Mouse (Mus musculus) monocyte, adult 59 days (primary cell): Measurements from ENCODE around the gene Nes. TPM values are rescaled to one million over a fixed set of nuclear protein-coding genes. Genes with fewer than 3 reads are reported as not detected.

Source experiments
- total RNA-seq, 2 experiments: library from RNA; stranded (reverse); gene quantifications; one replicate each; pipeline ENCODE4 v1.2.4; 2023

Gene Nes
- total RNA-seq: under 1 TPM; 0.16 to 0.18 TPM

DNA sequence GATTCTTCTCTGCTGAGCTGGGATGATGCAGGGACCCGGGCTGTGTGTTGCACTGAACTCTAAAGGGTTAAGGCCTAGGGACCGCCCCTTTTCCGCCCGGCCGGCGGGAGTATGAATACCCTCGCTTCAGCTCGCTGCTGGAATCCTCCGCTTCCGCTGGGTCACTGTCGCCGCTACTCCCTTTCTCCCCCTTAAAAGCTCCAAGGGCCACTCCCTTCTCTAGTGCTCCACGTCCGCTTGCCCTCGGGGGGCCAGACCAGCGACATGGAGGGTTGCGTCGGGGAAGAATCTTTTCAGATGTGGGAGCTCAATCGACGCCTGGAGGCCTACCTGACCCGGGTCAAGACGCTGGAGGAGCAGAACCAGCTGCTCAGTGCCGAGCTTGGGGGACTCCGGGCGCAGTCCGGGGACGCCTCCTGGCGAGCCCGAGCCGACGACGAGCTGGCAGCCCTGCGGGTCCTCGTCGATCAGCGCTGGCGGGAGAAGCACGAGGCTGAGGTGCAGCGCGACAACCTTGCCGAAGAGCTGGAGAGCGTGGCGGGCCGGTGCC is at the start of gene Nes:
Gene Nes, plus strand, starts transcription at position 140 of the 550 bp plus-strand sequence.

DNA sequence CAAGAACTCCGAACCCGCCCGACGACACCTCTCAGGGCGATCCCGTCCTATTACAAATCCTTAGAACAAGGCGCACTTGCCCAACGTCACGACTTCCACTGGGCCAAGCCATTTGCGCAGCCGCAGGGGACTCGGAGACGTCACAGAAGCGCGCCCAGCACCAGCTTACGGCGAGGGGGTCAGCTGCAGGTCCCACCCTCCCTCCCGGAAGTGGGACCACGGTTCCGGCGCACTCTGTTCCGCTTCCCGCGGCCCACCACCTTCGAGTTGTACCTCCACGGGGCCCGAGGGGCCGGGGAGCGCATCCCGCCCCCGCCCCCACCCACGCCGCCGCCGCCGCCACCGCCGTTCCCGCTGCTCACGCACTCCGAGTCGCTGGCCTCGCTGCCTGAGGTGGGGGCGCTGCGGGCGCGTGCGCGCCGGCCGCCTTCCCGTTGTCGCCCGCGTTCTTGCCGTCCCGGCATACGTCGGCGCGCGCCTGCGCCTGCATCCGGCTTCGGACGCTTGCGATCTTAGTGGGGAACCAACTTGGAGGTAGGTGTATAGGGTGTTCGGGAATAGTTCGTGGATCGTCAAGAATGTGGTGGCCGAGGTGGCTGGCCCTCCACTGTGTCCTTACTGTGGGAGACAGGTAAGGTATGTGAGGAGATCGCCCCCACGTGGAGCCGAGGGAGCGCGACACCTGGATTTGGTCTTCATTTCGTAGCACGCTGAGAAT is 40.6 kb upstream of the Nes start, which contains the start of the genes Isg20l2 and Rrnad1:
Gene Isg20l2, plus strand, starts transcription at position 237 of the 718 bp plus-strand sequence.
Gene Rrnad1, minus strand, starts transcription at position 640 of the 718 bp plus-strand sequence.

DNA sequence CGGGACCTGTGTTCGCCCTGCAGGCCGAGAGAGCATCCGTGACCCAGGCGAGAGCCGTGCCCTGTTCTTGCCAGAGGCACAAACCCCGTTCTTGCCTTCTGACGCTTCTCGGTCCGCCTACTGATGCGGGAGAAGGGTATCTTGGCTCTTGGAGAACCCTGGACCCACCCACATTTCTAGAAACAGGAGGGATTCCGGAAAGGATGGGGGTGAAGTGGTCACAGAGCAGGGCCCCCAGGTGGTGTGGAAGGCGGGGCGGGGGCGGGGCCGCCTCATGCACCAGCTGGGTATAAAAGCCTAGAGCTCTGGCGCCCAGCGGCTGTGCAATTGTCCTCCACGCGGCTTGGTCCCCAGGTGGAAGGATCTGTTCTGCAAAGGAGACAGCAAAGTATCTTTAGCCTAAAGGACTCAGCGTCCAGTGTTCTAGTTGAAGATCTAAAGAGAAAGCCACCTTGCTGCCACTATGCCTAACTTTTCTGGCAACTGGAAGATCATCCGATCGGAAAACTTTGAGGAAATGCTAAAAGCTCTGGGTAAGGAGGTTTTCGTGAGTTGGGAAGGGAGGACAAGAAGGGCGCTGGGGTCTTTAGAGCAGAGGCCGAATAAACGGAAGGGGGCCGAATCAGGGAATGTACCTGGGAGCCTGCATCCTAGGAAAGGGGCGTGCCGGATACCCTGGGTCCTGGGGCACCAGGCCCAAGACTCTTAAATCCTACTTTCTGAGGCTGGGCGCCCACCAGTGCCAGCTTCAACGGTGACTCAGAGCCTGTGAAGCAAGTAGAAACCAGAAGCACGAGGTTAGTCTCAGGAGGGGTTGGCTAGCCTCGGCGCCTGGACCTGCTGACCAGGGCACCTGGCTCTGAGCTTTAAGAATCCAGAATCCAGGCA is 22.3 kb upstream of the Nes start, which contains the start of gene Crabp2:
Gene Crabp2, plus strand, starts transcription at position 289 of the 888 bp plus-strand sequence.

DNA sequence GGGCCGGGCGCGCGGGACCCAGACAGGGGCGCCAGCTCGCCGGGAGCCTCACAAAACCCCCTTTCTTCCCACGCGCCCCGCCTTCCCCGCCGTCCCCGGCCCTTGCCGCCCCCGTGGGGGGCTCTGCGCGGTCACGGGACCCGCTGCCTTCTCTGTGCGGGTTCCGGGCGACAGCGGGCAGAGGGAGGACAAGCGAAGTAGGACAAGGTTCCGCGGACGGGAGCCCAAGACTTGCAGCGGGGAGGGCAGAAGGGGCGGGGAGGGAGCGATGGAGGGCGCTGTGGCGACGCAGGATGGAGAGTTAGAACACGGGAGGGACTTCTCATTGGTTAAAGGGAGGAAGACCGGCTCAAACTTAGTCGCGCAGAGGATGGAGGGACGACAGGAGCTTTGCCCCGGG is 29.3 kb downstream of the Nes start, which contains the start of gene Bcan:
Gene Bcan, minus strand, starts transcription at position 50 of the 400 bp plus-strand sequence.

GRCm38 (mm10) chr3:88027434-88028186 is 56.7 kb downstream of the Nes start, which contains the start of gene Hapln2:
Gene Hapln2, minus strand, starts transcription at chr3:88027583.

Other genes with a start within 250 kb of the Nes start
- not detected for gene Lrrc71, start 222.5 kb upstream of the Nes start, total RNA-seq
- gene Ntrk1, start 175.9 kb upstream of the Nes start, total RNA-seq: not detected
- not detected for gene Insrr, start 174.1 kb upstream of the Nes start, total RNA-seq
- 1 to 10 TPM in 1 of 2 experiments, under 1 TPM in 1; 0.81 to 1.4 TPM for gene Pear1, start 146.8 kb upstream of the Nes start, total RNA-seq
- 1 to 10 TPM in 1 of 2 experiments, under 1 TPM in 1; 0.79 to 1.8 TPM for gene Sh2d2a, start 124.3 kb upstream of the Nes start, total RNA-seq
- 10 to 100 TPM; 36.3 to 37.0 TPM for gene Prcc, start 85.5 kb upstream of the Nes start, total RNA-seq
- 10 to 100 TPM; 88.9 to 90.8 TPM for gene Hdgf, start 64.8 kb upstream of the Nes start, total RNA-seq
- gene Mrpl24, start 51.6 kb upstream of the Nes start, total RNA-seq: 10 to 100 TPM; 91.3 to 92.4 TPM
- 10 to 100 TPM; 37.4 to 39.6 TPM for gene Isg20l2, start 40.8 kb upstream of the Nes start, total RNA-seq
- 10 to 100 TPM; 16.2 to 17.6 TPM for gene Rrnad1, start 40.4 kb upstream of the Nes start, total RNA-seq
- gene Crabp2, start 22.4 kb upstream of the Nes start, total RNA-seq: 1 to 10 TPM in 1 of 2 experiments, under 1 TPM in 1; 0.88 to 2.1 TPM
- not detected for gene Bcan, start 29.2 kb downstream of the Nes start, total RNA-seq
- gene Hapln2, start 56.5 kb downstream of the Nes start, total RNA-seq: not detected
- 1 to 10 TPM; 4.7 to 4.8 TPM for gene Gpatch4, start 72.0 kb downstream of the Nes start, total RNA-seq
- gene Naxe, start 87.4 kb downstream of the Nes start, total RNA-seq: 10 to 100 TPM; 30.1 to 38.1 TPM
- not detected for gene Ttc24, start 107.2 kb downstream of the Nes start, total RNA-seq
- gene Iqgap3, start 110.9 kb downstream of the Nes start, total RNA-seq: under 1 TPM; 0.68 to 0.91 TPM
- gene Mef2d, start 171.3 kb downstream of the Nes start, total RNA-seq: 100 to 1,000 TPM; 186 to 217 TPM